Mouse (Mus musculus) limb, embryonic 13.5 days (tissue): Measurements from ENCODE around the gene Tmeff2. TPM values are rescaled to one million over a fixed set of nuclear protein-coding genes. Genes with fewer than 3 reads are reported as not detected.

Experiments used
- ATAC-seq: fragments of 200-750 bp; cut with Nextera tagmentation; 2 replicates; pipeline ENCODE4 v1.8.0; 2017; ENCODE audit warnings: low read depth, moderate number of reproducible peaks, moderate TSS enrichment; ENCODE audit not compliant: low FRiP score
- H3K27ac ChIP-seq: fragments of 300-500 bp; sonication (generic); 2 replicates; pipeline ENCODE4 v1.5.1; 2015; ENCODE audit warnings: inconsistent platforms, mild to moderate bottlenecking, moderate library complexity
- H3K27me3 ChIP-seq: fragments of 300-500 bp; sonication (generic); 2 replicates; pipeline ENCODE4 v1.6.1; 2015; ENCODE audit warnings: mild to moderate bottlenecking, inconsistent platforms
- H3K36me3 ChIP-seq: fragments of 300-500 bp; sonication (generic); 2 replicates; pipeline ENCODE4 v1.6.1; 2015; ENCODE audit warnings: inconsistent platforms, mild to moderate bottlenecking, moderate library complexity
- H3K4me1 ChIP-seq: fragments of 300-500 bp; sonication (generic); 2 replicates; pipeline ENCODE4 v1.6.1; 2015; ENCODE audit warnings: inconsistent platforms
- H3K4me2 ChIP-seq: fragments of 300-500 bp; sonication (generic); replicated peaks from 2 replicates; pipeline ENCODE4 v1.6.1; 2015; ENCODE audit warnings: inconsistent platforms, mild to moderate bottlenecking, moderate library complexity
- H3K4me3 ChIP-seq: fragments of 300-500 bp; sonication (generic); 2 replicates; pipeline ENCODE4 v1.5.1; 2015; ENCODE audit warnings: moderate library complexity, mild to moderate bottlenecking, inconsistent platforms
- H3K9ac ChIP-seq: fragments of 300-500 bp; sonication (generic); 2 replicates; pipeline ENCODE4 v1.6.1; 2015; ENCODE audit warnings: mild to moderate bottlenecking, inconsistent platforms
- H3K9me3 ChIP-seq: fragments of 300-500 bp; sonication (generic); 2 replicates; pipeline ENCODE4 v1.6.1; 2016; ENCODE audit warnings: inconsistent platforms
- WGBS: fragments of 180-500 bp; shearing (Covaris S2); methylation state at CpG from one replicate; pipeline ENCODE4 v1.1.7; 2015; 5-methylcytosine and 5-hydroxymethylcytosine counted together
- polyA plus RNA-seq: library from polyadenylated mRNA; unstranded; fragments of >200 nt; fragmentation: Nextera tagmentation; extraction: Ambion mirVana; gene quantifications from 2 replicates; pipeline ENCODE4 v1.2.1, GENCODE M21; 2015

Tmeff2 gene
- polyA plus RNA-seq, 1 experiment from 2014 or later: 19.2 TPM

DNA sequence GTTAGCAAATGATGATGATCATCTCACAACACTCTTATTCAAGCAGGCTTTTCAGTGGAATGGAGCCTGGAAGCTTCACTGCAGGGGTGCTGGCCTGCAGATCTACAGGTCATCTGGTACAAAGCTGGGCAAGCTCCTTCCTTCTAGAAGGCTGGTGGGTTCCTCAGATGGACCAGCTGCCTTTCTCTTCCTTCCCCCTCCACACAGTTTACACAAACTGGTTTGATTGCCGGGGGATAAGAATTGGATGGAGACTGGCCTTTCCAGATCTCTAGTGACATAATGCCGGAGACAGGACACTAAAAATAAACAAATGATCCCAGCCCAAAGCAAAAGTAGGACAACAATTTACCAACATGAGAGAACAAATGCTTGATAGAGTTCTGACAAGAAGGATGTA is 188.5 kb downstream of the Tmeff2 start:
- H3K9ac ChIP-seq: no peak overlapping the region

DNA sequence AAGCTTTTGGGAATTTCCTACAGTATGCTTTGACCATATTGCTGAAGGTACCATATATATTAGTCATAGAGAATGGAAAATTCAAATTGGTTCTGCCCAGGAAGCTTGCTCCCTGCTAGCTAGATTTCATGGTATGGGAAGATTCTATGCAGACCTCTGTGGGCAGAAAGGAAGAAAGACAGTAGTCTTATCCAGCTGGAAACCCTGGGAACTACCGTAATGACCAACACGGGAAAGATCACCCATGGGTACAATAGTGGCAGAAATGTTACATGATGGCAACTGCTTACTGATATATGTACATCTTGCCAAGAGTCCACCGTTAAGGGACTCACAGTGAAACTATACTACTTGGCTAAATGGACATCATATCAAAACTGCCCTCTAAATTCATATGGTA is 189.4 kb downstream of the Tmeff2 start:
- 98% methylated on average over 3 of the region's 3 CpGs for WGBS
- H3K27ac ChIP-seq: no peak overlapping the region
- no peak for ATAC-seq
- no peak overlapping the region for H3K4me3 ChIP-seq
- no peaks in the 10 kb centered on the region for H3K9me3 ChIP-seq
- H3K9ac ChIP-seq: no peak overlapping the region
- H3K27me3 ChIP-seq: no peaks in the 10 kb centered on the region
- no peaks in the 10 kb centered on the region for H3K4me1 ChIP-seq
- no peaks in the 10 kb centered on the region for H3K36me3 ChIP-seq
- H3K4me2 ChIP-seq: no peak overlapping the region

More for the DNA sequence above, 188.5 kb downstream of the Tmeff2 start:
- no peaks in the 10 kb centered on the region for H3K9me3 ChIP-seq
- no peak overlapping the region for H3K27ac ChIP-seq
- no peak overlapping the region for H3K4me3 ChIP-seq
- no peaks in the 10 kb centered on the region for H3K36me3 ChIP-seq
- H3K4me2 ChIP-seq: no peak overlapping the region
- H3K27me3 ChIP-seq: no peaks in the 10 kb centered on the region
- 78% methylated on average over 2 of the region's 2 CpGs for WGBS
- H3K4me1 ChIP-seq: no peaks in the 10 kb centered on the region
- no peak for ATAC-seq

DNA sequence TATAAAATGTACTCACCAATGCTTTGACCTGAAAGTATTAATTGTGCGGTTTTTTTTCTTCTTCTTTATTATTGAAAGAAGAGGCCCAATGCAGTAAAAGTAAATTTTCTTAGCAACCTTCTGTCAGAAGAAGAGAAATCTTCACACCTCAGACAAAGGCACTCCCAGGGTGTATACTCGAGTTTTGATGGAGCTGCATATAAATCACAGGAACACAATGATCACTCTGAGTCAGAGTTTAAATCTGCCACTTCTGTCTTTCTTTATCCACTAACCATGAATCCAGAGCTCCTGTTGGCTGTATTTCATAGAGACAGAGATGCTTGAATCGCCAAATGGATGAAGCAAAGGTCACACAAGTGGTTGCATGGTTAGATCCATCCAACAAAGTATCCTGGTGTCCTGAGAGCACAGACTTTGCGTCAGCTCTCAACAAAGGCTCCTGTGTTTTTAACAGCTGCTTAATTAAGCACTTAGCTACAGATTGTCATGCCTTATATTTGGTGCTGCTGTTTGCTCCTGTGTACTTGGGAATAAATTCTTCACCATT is 189.8 kb downstream of the Tmeff2 start:
- no peak overlapping the region for H3K4me2 ChIP-seq
- H3K9ac ChIP-seq: no peak overlapping the region
- no peak overlapping the region for H3K27ac ChIP-seq
- H3K9me3 ChIP-seq: no peaks in the 10 kb centered on the region
- H3K36me3 ChIP-seq: no peaks in the 10 kb centered on the region
- no peaks in the 10 kb centered on the region for H3K4me1 ChIP-seq
- WGBS: 77% methylated on average over 4 of the region's 4 CpGs
- no peak overlapping the region for H3K4me3 ChIP-seq
- ATAC-seq: no peak
- no peaks in the 10 kb centered on the region for H3K27me3 ChIP-seq

DNA sequence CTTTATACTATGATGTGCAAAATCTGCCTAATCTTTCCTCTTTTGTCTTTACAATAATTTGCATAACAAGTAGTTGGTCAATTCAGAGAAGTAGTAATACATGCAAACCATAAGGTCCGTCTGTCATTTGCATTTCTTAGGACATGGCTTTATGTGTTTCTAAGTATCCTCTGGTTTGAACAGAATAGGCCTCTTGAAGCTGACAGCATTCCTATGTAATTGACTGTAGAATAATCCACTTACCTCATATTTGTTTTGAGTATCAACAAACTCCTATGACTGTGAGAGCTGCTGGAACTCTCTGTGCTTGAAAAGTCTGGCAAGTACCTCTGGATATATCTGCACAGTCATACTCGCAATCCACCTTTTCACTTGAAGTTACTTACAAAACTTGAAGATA is 194.3 kb downstream of the Tmeff2 start:
- H3K27me3 ChIP-seq: no peaks in the 10 kb centered on the region
- ATAC-seq: no peak
- 0 out of 2 replicates have a peak, but pooled peaks cover 3% of the 10 kb centered on the region for H3K4me1 ChIP-seq
- H3K9ac ChIP-seq: no peak overlapping the region
- no peak overlapping the region for H3K27ac ChIP-seq
- WGBS: 75% methylated on average over 2 of the region's 2 CpGs
- H3K4me3 ChIP-seq: no peak overlapping the region
- H3K4me2 ChIP-seq: no peak overlapping the region
- H3K9me3 ChIP-seq: no peaks in the 10 kb centered on the region
- no peaks in the 10 kb centered on the region for H3K36me3 ChIP-seq

DNA sequence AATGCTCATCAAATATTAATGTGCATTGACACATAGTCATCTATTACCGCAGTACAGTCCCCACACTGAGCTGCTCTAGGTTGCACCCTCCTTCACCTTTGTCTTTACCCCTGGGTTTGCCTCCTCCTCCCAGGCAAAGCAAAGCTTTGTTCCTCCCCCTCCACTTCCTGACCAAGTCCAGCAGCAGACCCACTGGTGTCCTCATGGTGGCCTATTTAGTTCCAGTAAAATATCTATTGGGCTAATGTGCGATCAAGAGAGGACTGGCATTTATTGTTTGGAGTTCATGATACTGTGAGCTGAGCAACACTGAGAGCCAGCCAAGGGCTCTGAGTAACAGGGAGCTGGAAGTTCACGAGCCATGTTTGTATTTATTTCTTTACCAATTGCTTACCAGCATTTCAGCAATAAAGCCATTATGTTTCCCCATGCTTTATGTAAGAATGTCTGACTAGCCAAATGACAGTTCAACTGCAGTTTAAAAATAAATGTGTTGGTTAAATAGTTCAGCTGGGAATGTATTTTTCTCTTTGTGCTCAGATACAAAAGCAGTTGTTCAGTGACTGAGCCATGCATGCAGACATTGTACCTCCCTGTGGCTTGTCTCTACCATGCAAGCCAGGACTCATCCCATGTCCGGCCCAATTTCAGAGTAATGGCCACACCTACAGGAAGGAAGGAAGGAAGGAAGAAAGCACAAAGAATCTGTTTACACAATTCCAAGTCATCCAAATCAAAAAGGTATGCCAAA is 196.6 kb downstream of the Tmeff2 start:
- 0 out of 2 replicates have a peak, but pooled peaks cover 3% of the 10 kb centered on the region for H3K4me1 ChIP-seq
- 73% methylated on average over 4 of the region's 4 CpGs for whole genome bisulfite sequencing

DNA sequence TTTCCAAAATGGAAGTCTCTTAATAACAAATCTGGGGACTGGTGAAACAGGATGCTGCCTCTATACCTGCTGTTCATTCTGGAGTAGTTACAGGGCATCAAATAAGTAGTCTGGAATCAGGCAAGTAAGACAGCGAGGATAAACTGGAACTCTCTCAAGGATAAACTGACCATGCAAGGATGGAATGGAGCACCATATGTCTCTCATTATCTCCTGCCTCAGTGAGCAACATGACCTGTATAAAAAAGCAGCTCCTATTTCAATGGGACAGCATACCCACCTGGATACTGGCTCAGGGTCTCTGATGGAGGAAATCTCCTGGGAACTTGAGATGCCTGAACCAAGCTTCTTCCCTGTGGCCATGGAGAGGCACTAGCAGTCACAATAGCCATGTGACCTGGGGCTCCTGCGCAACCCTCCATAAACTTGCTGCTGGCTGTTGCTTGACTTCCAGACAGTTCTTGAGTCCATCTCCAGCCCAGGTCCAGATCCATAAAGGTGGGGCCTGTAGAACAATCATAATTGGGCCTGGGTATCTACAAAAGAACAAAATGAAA is 200.7 kb downstream of the Tmeff2 start:
- Histone ChIP-seq H3K9ac (no peak overlapping the region), H3K4me2 (no peak overlapping the region)
- ATAC-seq: no peak

More for the DNA sequence above, 196.6 kb downstream of the Tmeff2 start:
- no peaks in the 10 kb centered on the region for H3K27me3 ChIP-seq
- H3K9me3 ChIP-seq: no peaks in the 10 kb centered on the region
- H3K4me3 ChIP-seq: no peak overlapping the region
- no peak overlapping the region for H3K27ac ChIP-seq
- H3K36me3 ChIP-seq: no peaks in the 10 kb centered on the region
- no peak for ATAC-seq
- H3K4me2 ChIP-seq: no peak overlapping the region
- H3K9ac ChIP-seq: no peak overlapping the region

DNA sequence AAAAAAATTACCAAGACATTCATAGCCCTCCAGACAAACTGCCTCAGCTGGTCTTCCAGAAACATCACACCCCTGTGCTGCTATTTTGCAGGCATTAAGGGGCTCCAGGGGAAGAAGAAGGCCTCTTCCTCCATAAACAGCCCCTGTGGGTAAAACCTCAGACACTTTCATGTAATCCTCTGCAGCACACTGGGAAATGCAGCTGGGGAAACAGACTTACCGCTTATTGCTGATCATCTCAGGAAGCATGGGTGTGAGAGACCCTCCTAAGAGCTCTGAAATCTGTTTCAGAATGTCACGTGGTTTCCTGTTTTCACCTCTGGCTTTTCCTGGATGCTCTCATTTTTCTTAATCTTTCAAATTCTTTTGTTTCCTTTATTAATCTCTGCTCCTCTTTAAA is 204.3 kb downstream of the Tmeff2 start:
- no peak overlapping the region for H3K27ac ChIP-seq
- no peaks in the 10 kb centered on the region for H3K36me3 ChIP-seq
- 0 out of 2 replicates have a peak, but pooled peaks cover 4% of the 10 kb centered on the region for H3K4me1 ChIP-seq
- WGBS: 52% methylated on average over 2 of the region's 2 CpGs
- no peak overlapping the region for H3K4me3 ChIP-seq
- H3K9ac ChIP-seq: no peak overlapping the region
- no peak overlapping the region for H3K4me2 ChIP-seq
- ATAC-seq: no peak
- no peaks in the 10 kb centered on the region for H3K27me3 ChIP-seq
- H3K9me3 ChIP-seq: no peaks in the 10 kb centered on the region

More for the DNA sequence above, 200.7 kb downstream of the Tmeff2 start:
- no peaks in the 10 kb centered on the region for H3K27me3 ChIP-seq
- WGBS: 75% methylated on average over 2 of the region's 2 CpGs
- no peak overlapping the region for H3K4me3 ChIP-seq
- no peaks in the 10 kb centered on the region for H3K36me3 ChIP-seq
- no peaks in the 10 kb centered on the region for H3K9me3 ChIP-seq
- H3K4me1 ChIP-seq: 0 out of 2 replicates have a peak, but pooled peaks cover 7% of the 10 kb centered on the region
- H3K27ac ChIP-seq: no peak overlapping the region

DNA sequence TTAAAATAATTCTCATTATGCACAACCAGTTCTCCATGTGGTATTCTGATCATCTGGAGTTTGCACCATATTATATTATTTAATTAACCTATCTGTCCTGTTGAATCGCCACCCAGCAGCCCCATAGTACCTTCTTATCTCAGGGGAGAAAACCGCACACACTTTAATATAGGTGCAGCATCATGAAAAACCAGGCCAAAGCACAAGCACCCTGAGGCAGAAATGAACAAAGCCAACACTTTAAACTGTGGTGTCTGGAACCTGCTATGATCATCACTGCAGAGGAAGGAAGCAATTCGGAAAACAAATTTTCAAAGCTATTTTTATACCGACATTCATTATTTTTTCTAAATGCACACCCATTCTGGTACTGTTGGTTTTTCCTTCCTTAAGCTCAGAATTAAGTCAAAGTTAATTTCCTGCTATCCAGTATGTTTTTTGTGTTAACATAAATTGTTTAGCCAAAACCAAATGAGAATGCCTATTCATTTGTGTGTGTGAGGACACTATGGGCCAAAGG is 206.0 kb downstream of the Tmeff2 start:
- Histone ChIP-seq H3K4me2 (no peak overlapping the region), H3K27me3 (no peaks in the 10 kb centered on the region), H3K9ac (no peak overlapping the region), H3K4me1 (0 out of 2 replicates have a peak, but pooled peaks cover 4% of the 10 kb centered on the region), H3K4me3 (no peak overlapping the region), H3K36me3 (no peaks in the 10 kb centered on the region), H3K27ac (no peak overlapping the region), H3K9me3 (no peaks in the 10 kb centered on the region)
- no peak for ATAC-seq
- WGBS: 77% methylated on average over 4 of the region's 4 CpGs

DNA sequence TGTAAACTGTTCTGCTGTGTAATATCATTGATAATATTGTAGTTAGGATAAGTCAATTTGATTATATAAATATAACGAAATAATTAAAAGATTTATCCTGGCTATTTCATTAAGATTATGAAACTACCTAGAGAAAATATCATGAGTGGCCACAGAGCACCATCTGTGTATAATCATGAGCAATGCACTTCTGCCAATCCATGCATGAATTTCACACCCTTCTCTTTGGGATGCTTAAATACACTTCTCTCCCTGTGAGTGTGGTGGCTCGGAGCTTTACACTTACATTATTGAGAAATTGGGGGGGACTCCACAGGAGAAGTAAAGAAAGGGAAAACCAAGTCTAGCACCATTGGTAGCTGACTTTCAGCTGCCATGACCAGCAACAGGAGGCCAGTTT is 206.9 kb downstream of the Tmeff2 start:
- no peaks in the 10 kb centered on the region for H3K27me3 ChIP-seq
- H3K27ac ChIP-seq: no peak overlapping the region
- H3K36me3 ChIP-seq: no peaks in the 10 kb centered on the region
- WGBS: 72% methylated on average over 2 of the region's 2 CpGs
- H3K4me3 ChIP-seq: no peak overlapping the region
- 0 out of 2 replicates have a peak, but pooled peaks cover 4% of the 10 kb centered on the region for H3K4me1 ChIP-seq
- no peak overlapping the region for H3K9ac ChIP-seq
- ATAC-seq: no peak
- no peaks in the 10 kb centered on the region for H3K9me3 ChIP-seq
- H3K4me2 ChIP-seq: no peak overlapping the region

DNA sequence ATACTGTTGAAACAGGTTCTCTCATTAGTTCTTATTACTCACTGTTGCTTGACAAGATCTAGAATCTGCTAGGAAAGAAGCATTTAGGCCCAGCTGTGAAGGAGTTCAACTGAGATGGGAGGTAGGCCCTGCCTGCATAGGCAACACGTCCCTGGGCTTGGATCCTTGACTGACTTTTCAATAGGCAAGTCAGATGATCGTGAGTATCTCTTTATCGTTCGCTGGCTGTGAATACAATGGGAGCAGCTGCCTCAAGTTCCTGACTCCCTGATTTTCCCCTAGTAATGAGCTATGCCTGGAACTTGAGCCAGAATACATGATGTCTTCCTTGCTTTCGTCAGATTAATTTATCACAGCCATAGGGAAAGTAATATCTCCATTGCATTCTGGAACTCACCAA is 214.3 kb downstream of the Tmeff2 start:
- no peak overlapping the region for H3K27ac ChIP-seq
- no peak for ATAC-seq

DNA sequence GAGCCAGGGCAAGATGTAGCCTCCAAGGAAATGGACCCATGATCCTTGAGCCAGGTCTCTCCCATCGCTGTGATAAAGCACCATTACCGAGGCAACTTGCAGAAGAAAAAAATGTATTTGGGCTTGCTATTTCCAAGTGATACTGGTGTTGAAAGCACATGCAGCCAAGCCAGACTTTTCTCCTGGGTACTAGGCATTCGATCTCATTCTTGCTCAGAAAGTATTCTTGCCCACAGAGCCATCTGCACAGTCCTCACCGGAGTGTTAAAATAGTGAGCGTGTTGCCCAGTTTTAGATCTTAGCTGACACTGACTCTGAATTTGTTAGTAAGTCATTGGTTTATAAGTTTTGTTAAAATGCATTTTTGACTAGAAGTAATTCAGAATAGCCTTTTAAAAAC is 215.3 kb downstream of the Tmeff2 start:
- no peak for ATAC-seq
- 89% methylated on average over 5 of the region's 5 CpGs for WGBS
- Histone ChIP-seq H3K4me2 (no peak overlapping the region), H3K4me3 (no peak overlapping the region), H3K27ac (no peak overlapping the region), H3K36me3 (no peaks in the 10 kb centered on the region), H3K9ac (no peak overlapping the region), H3K4me1 (no peaks in the 10 kb centered on the region), H3K27me3 (no peaks in the 10 kb centered on the region), H3K9me3 (no peaks in the 10 kb centered on the region)

More for the DNA sequence above, 214.3 kb downstream of the Tmeff2 start:
- Histone ChIP-seq H3K4me3 (no peak overlapping the region), H3K9ac (no peak overlapping the region), H3K27me3 (no peaks in the 10 kb centered on the region), H3K4me1 (no peaks in the 10 kb centered on the region), H3K36me3 (no peaks in the 10 kb centered on the region), H3K4me2 (no peak overlapping the region), H3K9me3 (no peaks in the 10 kb centered on the region)
- WGBS: 87% methylated on average over 5 of the region's 5 CpGs

DNA sequence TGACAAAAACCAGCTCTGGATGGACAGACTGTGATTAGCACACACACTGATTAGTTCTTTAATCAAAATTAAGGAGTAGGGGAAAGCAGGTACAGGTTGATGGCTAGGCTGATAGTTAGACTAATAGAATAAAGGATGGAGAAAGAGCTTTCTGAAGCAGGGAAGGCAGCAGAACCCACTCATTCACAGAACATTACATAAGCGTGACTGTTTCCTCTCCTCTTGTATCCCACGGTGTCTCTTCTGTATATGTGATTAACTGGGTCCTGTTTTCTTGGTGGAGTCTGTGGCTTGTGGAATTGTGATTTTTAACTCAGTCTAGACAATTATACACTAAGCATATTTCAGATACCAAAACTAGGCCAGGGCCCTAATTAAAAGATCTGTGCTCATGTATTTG is 217.4 kb downstream of the Tmeff2 start:
- Histone ChIP-seq H3K9ac (no peak overlapping the region), H3K9me3 (no peaks in the 10 kb centered on the region), H3K4me1 (no peaks in the 10 kb centered on the region), H3K36me3 (no peaks in the 10 kb centered on the region), H3K4me3 (no peak overlapping the region), H3K27ac (no peak overlapping the region), H3K4me2 (no peak overlapping the region), H3K27me3 (no peaks in the 10 kb centered on the region)
- no peak for ATAC-seq
- WGBS: 85% methylated on average over 2 of the region's 2 CpGs
